Mouse (Mus musculus) heart, postnatal 25 days (tissue): ENCODE results near the gene Rasa3. TPM values are rescaled to one million over a fixed set of nuclear protein-coding genes. Genes with fewer than 3 reads are reported as not detected.

ENCODE experiments used
- DNase-seq: peaks from one replicate; pipeline ENCODE4 v3.0.0; 2022; ENCODE audit warnings: low spot score
- intact Hi-C: fragments of 180-260 bp; cut with DNase I; formaldehyde crosslinking; loops from one replicate; pipeline ENCODE4 v1.15.1; 2025
- total RNA-seq, 2 experiments: library from RNA; stranded (reverse); gene quantifications; 2 replicates each; pipeline ENCODE4 v1.2.3; 2021

Rasa3 gene
- total RNA-seq, 2 experiments from 2014 or later: 14.8 to 19.8 TPM

DNA sequence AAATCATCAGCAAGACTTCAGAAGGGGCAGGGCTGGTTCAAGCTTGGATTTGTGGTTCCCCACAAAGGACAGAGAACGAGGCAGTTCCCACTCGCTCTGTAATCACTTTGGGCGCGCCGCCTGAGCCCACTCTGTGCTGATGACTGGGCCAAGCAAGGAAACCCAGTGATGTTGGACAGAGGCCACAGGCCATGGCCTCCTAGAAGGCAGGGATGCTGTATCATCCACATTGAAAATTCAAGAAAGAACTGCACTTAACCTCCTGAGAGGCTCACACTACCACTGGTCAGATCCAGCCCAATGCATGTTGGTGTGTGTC is 22.4 kb downstream of the Rasa3 start:
- intact Hi-C loops: no loop called here
- no peak for DNase-seq

DNA sequence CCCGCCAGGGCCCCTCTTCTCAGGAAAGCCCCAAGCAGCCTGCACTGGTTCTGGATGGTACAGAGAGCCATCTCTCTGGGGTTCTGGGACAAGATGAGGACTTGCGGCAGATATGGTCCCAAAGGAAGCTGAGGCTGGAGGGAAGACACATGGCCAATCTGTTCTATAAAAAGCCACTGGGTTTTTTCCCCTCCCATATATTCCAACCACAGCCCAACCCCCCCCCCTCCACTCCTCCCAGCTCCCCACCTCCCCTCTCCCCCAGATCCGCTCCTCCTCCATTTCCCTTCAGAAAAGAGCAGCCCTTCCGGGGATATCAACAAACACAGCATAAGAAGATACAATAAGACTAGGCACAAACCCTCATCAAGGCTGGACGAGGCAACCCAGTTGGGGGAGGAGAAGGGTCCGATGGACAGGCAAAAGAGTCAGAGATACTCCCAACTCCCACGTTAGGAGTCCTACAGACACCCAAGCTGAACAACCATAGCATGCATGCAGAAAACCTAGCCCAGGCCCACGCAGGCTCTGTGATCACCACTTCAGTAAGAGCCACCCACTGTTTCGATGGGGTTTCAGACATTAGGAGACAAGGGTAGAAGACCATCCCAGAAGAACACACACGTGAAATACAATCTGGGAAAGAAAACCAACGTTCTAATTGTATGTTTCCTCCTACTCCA is 22.9 kb downstream of the Rasa3 start:
- no peak for DNase-seq
- intact Hi-C loops: no loop called here

DNA sequence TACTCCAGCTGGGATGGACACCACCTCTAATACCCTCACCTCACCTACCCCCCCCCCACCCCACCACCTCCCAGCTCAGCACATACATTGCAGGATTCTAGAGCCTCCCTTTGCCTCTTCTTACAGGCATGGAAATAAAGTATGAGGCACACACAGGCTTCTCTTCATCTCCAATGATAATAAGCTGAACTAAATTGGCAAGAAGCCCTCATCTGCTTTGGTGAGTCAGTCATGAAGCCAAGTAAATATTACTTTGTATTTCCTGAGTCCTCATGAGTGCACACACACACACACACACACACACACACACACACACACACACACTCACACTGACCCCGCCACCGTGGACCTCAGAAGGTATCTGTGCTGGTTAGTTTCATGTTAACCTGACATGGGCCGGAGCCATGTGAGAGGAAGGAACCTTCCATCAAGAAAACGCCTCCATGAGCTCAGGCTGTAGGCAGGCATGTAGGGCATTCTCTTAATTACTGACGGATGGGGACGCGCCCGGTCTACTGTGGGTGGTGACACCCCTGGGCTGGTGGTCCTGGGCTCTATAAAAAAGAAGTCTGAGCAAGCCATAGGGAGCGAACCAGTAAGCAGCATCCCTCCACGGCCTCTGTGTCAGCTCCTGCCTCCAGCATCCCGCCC is 26.7 kb downstream of the Rasa3 start:
- intact Hi-C loops: no loop called here

DNA sequence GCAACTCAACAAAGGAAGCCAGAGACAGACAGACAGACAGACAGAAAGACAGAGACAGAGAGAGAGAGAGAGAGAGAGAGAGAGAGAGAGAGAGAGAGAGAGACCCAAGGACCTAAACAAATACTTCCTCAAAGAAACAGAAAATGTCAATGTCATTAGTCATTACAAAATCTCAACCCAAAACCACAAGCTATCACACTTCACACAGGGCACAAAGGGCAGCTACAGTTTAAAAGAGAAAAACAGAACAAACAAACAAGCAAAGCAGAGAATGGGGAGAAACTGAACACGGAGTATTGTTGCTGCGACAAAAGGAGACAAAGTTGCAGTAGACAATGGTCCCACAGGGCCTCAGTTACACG is 28.3 kb downstream of the Rasa3 start:
- no peak for DNase-seq
- intact Hi-C loops: no loop called here

More for the DNA sequence above, 26.7 kb downstream of the Rasa3 start:
- no peak for DNase-seq

DNA sequence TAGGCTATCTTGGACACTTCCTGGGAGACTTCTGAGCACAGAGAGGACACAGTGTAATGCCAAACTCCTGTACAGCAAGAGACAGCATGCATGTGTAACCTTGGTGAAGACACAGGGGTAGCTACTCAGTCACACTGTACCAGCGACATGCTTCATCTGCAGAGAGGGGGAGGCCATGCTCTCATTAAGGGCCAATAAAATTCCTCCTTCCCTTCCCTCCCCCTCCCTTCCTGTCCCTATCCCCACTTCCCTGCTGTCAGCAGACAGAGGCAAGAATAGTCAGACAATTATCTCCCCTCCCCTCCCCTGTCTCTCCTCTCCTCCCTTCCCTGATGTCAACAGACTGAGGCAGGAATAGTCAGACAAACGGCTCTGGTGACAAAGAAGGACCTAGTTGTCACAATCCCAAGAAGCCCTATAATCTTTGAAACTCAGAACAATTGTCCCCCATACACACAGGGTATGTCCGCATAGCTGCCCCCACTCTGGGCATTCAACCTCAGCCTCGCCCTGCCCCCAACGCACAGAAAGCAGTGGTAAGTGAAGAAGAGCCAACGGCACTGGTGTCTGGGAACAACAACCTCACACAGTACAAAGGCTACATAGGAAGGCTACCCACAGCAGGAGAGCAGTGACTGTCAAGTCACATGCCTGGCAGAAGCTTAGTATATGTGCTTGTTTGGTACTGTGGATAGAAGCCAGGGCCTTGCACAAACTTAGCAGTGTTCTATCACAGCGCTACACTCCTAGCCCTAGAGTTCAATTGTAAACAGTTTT is 28.8 kb downstream of the Rasa3 start:
- intact Hi-C loops: no loop called here
- no peak for DNase-seq

DNA sequence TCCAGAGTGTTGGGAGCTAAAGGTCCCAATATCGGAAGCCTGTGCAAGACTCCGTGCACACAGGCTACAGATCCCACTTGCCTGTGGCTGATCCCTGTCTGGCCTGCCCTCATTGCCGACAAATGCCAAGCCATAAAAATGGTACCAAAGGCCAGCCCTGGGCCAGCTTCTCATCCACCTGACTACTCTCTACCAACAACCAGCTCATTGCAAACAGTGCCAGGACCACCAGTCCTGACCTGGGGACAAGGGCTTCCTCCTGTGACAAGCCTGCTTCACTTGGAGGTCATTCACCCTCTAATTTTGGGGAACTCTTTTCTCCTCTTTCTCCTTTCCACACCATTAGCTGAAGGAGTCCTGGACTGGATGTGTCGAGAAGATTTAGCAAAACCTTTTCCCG is 29.8 kb downstream of the Rasa3 start:
- intact Hi-C loops: no loop called here

DNA sequence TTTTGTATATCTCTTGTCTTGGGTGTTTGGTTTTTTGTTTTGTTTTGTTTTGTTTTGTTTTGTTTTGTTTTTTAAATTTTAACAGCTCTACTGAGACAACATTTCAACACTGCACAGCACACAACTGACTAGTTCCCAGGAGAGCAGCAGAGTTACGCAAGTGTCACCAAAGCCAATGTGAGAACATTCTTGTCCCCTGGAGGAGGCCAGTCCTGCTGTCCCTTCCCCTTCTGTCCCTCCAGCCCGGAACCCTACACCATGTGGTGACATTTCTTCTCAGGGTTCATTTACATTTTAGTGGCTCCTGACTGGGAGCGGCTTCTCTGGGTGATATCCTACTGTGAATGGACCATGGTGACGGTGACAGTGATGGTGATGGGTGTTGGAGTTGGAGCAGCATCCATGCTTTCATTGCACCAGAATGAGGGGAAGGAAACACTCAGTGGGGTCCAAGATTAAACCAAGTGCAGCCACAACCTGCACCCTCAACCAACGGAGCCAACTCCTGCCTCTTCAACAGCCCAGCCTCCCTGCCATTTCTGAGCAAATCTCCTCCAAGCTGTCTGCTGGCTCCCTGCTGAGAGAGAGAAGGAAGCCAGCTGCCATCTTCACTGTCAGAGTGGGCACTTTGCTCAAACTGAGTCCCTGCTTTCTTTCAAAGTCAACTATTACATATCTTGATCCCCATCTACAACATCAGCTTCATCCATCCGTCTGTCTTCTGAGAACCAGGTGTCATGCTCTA is 32.3 kb downstream of the Rasa3 start:
- intact Hi-C loops: no loop called here
- DNase-seq: no peak

More for the DNA sequence above, 29.8 kb downstream of the Rasa3 start:
- no peak for DNase-seq

DNA sequence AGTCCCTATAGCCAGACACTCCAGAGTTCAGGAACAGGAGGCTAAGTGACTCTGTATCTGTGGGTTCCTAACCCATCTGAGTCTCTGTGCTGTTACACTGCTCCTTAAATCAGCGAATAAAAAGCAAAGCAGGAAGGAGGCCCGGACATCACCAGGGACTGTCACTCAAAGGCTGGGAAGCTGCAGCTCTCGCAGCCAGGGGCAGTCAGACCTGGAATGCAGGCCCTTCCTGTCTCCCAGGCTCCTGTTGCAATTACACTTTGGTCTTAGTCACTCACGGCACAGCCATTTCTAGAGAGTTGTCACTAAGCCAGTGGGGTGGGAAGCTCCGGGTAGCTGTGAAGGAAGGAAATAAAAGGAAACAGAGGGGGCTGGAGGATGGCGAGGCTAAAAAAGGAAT is 33.2 kb downstream of the Rasa3 start:
- peak; percentile 53 for DNase-seq
- intact Hi-C loops: no loop called here

DNA sequence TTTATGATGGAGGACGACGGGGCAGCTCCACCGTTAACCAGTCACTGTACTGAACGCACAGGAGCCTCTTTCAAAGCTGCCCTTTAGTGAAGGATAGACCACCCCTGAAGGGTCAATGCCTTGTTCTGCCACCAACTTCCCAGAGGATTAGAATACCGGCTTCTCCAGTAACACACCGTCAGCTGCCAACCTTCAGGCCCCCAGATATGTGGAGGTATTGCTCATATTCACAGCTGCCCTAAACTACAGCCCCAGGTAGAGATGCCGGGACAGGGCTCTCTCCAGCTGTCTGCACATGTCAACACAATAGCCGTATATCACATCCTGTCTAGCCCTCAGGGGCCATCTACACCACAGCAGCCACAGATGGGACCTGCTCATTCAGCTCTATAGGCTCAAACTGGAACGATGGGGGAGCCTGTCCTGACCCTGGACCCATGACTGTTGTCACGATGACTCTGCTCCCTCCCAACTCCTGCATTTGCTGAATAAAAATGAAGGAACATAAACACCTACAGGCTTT is 34.7 kb downstream of the Rasa3 start:
- intact Hi-C loops: no loop called here
- no peak for DNase-seq

DNA sequence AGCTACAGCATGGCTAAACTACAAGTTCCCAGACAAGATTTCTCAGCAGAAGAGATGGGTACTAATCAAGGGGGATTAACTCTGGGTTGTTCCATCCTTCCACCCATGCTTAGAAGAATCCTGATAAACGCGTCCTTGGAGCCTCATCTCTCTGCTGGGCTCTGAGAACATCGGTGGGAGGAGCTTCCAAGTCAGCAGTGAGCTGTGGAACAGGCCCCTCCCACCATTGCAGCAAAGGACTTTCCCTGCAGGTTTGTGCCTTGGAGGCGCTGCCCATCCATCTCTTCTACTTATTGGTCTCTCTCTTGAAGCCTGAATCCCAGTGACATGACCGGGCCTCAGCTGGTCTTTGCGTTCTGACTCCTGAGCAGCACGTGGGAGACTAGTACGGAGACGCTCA is 36.2 kb downstream of the Rasa3 start:
- intact Hi-C loops: no loop called here
- no peak for DNase-seq

DNA sequence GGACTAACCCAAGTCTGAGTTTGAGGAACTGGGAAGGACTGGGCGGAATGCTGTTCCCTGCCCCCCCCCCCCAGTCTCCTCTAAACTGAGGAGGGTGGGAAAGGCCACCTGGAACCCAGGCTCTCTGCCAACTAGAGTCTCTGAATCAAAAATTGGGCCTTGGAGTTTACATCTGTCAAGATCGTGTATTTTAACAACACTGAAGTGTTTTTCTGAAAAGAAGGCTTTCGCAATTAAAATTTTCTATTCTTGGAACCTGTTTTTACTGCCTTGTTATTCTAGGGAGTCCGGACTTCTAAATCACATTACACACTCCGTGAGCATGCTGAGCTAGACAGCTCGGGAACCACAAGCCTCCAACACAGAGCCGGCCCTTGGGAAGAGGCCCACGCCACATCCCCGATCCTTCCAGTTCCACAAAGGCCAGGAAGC is 36.9 kb downstream of the Rasa3 start:
- DNase-seq: peak; percentile 56
- intact Hi-C loops: no loop called here

DNA sequence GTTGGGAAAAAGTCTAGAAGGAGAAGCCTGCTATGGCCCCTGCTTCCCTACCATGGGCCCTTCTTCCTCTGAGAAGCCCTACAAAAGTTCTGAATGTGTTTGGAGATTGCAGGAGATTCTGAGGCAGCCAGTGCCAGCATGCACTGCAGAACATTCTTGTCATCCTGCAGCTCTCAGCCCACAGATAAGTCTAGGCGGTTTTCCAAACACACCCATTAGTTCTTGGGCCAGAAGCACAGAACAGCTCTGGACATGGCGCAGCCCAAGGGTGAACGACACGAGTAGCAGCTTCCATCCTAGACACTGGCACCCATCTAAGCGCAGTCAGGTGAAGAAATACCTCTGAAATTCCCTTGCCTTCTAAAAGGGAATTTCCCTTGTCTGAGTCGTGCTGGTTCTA is 44.3 kb downstream of the Rasa3 start:
- DNase-seq: no peak
- intact Hi-C loops: no loop called here

DNA sequence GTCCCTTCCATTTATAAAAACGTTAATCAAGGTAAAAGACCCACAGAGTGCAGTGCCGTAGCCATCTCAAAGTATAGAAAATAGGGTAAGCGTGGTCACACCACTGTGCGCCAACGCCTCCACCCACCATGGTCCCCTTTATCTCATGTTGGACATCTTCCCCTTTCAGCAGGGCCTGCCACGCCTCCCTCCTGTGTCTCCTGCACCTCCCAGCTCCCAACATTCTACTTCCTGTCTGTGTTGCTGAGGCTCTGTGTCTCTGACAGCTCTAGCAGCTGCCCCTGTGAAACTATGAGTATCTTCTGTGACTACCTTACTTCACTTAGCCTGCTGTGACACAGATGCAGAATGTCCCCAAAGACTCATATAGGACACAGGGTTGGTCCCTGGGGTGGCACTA is 45.1 kb downstream of the Rasa3 start:
- intact Hi-C loops: no loop called here
- DNase-seq: no peak

DNA sequence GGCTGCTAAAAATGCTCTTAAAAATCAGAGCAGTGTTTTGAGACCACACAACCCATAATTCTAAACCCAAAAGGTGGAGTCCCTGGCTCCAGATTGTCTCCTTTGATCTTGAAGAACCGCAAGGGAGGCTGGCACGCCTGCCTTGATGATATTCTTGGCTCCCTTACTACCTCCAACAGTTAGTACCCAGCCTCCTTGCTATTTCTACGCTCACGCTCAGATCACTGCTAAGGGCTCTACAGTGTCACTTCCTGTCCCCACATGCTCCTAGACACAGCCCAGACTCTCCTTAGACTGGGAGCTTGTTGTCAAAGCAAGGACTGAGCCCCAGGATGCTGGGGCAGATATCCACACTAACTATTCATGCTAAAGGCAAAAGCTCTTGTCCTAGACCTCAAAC is 46.6 kb downstream of the Rasa3 start:
- intact Hi-C loops: no loop called here
- no peak for DNase-seq

DNA sequence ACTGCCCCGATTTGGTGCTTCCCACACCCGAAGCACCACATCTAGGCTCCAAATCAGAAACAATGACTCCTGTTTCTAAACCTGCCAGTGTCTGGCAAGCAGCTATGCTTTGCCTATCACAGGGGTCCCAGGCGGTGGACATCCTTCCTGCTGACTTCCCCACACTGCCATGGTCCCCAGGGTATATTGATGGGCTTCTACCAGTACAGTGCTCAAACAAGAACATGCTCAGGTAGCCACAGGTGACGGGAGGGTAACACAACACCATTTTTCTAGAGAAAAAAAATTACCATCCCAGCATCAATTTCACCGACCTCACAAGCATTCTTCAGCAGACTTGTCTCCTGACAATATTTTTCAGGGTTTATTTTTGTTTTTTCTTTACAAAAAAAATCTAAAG is 47.2 kb downstream of the Rasa3 start:
- no peak for DNase-seq
- intact Hi-C loops: no loop called here

DNA sequence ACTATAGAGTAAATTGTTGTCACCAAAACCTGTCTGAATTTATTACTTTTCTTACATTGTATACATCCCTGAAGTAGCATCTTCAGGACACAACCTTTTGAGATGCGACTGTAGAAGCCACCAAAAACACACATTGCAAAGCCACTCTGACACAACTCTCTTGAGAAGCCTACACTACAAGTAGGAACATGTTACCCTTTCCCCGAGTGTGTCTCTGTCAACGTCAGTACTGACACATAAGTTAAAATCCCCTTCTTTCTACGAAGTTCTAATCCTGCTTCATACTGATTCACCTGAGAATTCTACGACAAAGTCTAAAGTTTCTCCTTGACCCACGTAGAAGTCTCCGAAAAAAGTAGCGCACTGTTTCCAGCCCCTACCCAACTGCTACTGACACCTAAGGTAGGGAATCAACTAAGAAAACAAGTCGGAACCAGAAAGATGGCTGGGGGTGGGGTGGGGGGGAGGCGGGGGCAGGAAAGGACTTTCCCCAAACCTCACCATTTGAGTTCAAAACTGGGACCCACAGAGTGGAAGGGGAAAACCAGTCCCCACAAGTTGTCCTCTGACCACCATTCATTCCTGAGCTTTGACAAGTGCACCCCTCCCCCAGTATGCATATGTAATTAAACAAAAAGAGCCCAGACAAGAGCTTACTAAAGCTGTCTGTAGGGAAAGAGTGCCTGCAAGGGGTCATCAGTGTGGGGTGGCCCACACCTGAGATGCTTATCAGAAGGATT is 47.9 kb downstream of the Rasa3 start:
- DNase-seq: no peak
- intact Hi-C loops: no loop called here

DNA sequence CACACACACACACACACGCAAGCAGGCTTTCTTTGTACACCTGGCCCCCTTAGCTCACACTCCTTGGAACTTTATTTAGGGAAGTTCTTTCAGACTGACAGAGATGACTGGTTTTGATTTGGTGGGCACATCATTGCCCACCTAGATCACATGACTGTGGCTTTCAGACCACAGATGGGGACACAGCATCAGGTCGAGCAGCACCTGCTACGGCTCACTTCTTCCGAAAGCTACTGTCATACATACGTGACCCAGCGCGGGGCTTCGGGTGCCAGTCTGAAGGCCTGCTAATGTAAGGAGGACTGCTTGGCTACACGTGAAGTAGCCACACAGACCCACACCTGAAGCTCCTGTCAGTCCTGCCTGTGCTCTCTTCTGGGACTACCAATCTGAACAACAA is 49.3 kb downstream of the Rasa3 start:
- intact Hi-C loops: no loop called here
- no peak for DNase-seq

DNA sequence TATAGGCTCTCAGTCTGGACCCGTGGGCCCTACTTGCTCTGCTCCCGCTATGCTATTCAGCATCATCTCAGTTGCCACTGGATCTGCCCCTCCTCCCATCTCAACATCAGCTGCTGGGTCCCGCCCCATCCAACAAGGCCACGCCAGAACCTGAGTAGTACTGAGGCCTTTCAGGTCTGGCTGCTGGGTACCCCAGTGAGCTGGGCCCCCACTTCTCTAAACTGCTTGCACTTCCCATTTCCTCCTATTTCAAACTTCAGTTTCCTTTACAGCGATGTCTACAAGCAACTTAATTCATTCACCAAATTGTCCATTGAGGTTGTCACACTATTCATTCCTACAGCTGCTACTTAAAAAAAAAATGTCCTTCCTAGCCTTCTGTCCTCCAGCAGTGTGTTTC is 49.8 kb downstream of the Rasa3 start:
- no peak for DNase-seq
- intact Hi-C loops: no loop called here

DNA sequence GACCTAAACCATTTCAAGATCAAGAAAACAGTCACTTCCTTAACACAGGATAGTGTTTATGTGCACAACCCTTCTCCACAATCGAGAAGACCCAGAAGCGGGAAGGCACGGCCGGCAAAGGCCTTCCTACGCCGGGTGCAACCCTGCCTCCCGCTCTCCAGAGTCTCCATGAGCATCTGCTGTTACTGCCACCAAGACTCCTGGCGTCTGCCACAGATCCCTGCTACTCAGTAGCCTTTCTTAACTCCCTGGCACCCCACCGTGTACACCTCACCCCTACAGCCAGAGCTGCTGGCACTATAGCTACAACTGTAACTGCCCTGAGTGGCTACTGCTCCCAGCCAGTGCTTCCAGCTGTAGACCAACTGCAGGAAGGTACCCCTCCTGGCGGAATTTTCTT is 51.3 kb downstream of the Rasa3 start:
- no peak for DNase-seq
- intact Hi-C loops: no loop called here
